Comparison of ENCODE assay signal across 9 mouse cellular contexts in genomic region chr10:118049330-118049729, GRCm38 (mm10).
A peak's percentile ranks its signal among the peaks of the same experiment; 100 is the strongest.
DNase-seq lines count a peak whose midpoint lies in the region; ATAC-seq and TF ChIP-seq lines count a peak whose summit lies in the region.
"Had no signal": no experiment of that assay in that cellular context is flagged by ENCODE, and none has a peak within 500 bp of the region (broad histone marks: within the 10 kb centered on the region; RNA-seq: fewer than 3 reads in every experiment).

No protein-coding gene starts in this region.

- no peaks in the 10 kb centered on the region for H3K27me3 ChIP-seq in liver, postnatal 0 days (ENCODE audit: insufficient read depth, low read length)
- H3K27me3 ChIP-seq in liver, embryonic 12.5 days (replicated peaks) = no peaks in the 10 kb centered on the region
- H3K27me3 ChIP-seq: hindbrain, embryonic 15.5 days; neural tube, embryonic 13.5 days had no signal

- H3K4me2 ChIP-seq in liver, postnatal 0 days (ENCODE audit: low read depth, low read length) = no peak overlapping the region
- H3K4me2 ChIP-seq in liver, embryonic 12.5 days = no peak overlapping the region
- H3K4me2 ChIP-seq: hindbrain, embryonic 15.5 days; neural tube, embryonic 13.5 days had no signal

- 83% methylated on average over 10 of the region's 10 CpGs for WGBS in liver, postnatal 0 days (ENCODE audit: insufficient replicate concordance)
- WGBS in liver, embryonic 12.5 days (ENCODE audit: insufficient replicate concordance) = 73% methylated on average over 10 of the region's 10 CpGs

- no peak overlapping the region for H3K9ac ChIP-seq in liver, postnatal 0 days (replicated peaks)
- no peak overlapping the region for H3K9ac ChIP-seq in liver, embryonic 12.5 days
- H3K9ac ChIP-seq: hindbrain, embryonic 15.5 days; neural tube, embryonic 13.5 days had no signal

- no peaks in the 10 kb centered on the region for H3K9me3 ChIP-seq in liver, postnatal 0 days (ENCODE audit: low read length)
- H3K9me3 ChIP-seq in liver, embryonic 12.5 days (replicated peaks) = no peaks in the 10 kb centered on the region
- H3K9me3 ChIP-seq: hindbrain, embryonic 15.5 days; neural tube, embryonic 13.5 days had no signal

- TF ChIP-seq EP300 in liver, postnatal 0 days (IDR thresholded peaks at IDR 0.05; ENCODE audit: low read depth) = peak; percentile 30; the same call in 1 of the 2 replicates

- DNase-seq in liver, postnatal 0 days = no peak
- peak; percentile 82 to 86 for DNase-seq in adrenal gland, postnatal 36 days
- peak; percentile 36 to 56 for DNase-seq in cerebellum, postnatal 4 days (ENCODE audit: low spot score in 2 of 2)
- peak; percentile 91 to 92 for DNase-seq in kidney, adult 8-10 months
- peak; percentile 8 for DNase-seq in right cerebral cortex, postnatal 4 days
- no peak for DNase-seq in thymus, postnatal 25 days

- no peaks in the 10 kb centered on the region for H3K4me1 ChIP-seq in liver, postnatal 0 days (ENCODE audit: insufficient read depth)
- H3K4me1 ChIP-seq in liver, embryonic 12.5 days = peaks cover 16% of the 10 kb centered on the region

- no peaks in the 10 kb centered on the region for H3K36me3 ChIP-seq in liver, postnatal 0 days (replicated peaks; ENCODE audit: insufficient read depth, low read length)
- H3K36me3 ChIP-seq in liver, embryonic 12.5 days = no peaks in the 10 kb centered on the region
- H3K36me3 ChIP-seq: hindbrain, embryonic 15.5 days; neural tube, embryonic 13.5 days had no signal

- H3K4me3 ChIP-seq in liver, postnatal 0 days (ENCODE audit: low read depth, low read length) = no peak overlapping the region
- no peak overlapping the region for H3K4me3 ChIP-seq in liver, embryonic 12.5 days
- H3K4me3 ChIP-seq: hindbrain, embryonic 15.5 days; neural tube, embryonic 13.5 days had no signal

- TF ChIP-seq CTCF in liver, postnatal 0 days (IDR thresholded peaks at IDR 0.05; ENCODE audit: low read depth) = no peak

- ATAC-seq in liver, postnatal 0 days = no peak
- no peak for ATAC-seq in liver, embryonic 12.5 days

- no peak overlapping the region for H3K27ac ChIP-seq in liver, postnatal 0 days (ENCODE audit: low read depth)
- H3K27ac ChIP-seq in liver, embryonic 12.5 days = no peak overlapping the region
- H3K27ac ChIP-seq: hindbrain, embryonic 15.5 days; neural tube, embryonic 13.5 days had no signal

Comparison
In these comparisons a context has a peak if more than half of its experiments do, and no peak if none do; other contexts are left out.
1. DNase-seq: peak in adrenal gland, postnatal 36 days (2 of 2), cerebellum, postnatal 4 days (2 of 2), kidney, adult 8-10 months (2 of 2) and right cerebral cortex, postnatal 4 days (single experiment); none in liver, postnatal 0 days (single experiment) and thymus, postnatal 25 days (single experiment).